Mouse (Mus musculus): ENCODE measurements around the gene Dscaml1. TPM values are rescaled to one million over a fixed set of nuclear protein-coding genes. Genes with fewer than 3 reads are reported as not detected.

Dscaml1 gene
- polyA plus RNA-seq, 1 experiment: 0.80 TPM

GRCm38 (mm10) chr9:45401851-45402250, 24.6 kb upstream of the Dscaml1 start:
- Histone ChIP-seq H3K27me3 (replicated peaks; ENCODE audit: control insufficient read depth, insufficient read depth, low read length) (no peaks in the 10 kb centered on the region), H3K36me3 (ENCODE audit: control insufficient read depth, insufficient read depth, low read length) (no peaks in the 10 kb centered on the region), H3K4me1 (ENCODE audit: control insufficient read depth, insufficient read depth, low read length) (peaks cover 4% of the 10 kb centered on the region; the same call in 1 of the 2 replicates), H3K27ac (ENCODE audit: insufficient read depth, low read depth, low read length) (peak overlapping the region; percentile 83), H3K4me3 (ENCODE audit: insufficient read depth, low read depth, low read length) (peak overlapping the region; percentile 48; the same call in 1 of the 2 replicates)
- TF ChIP-seq POLR2A (IDR thresholded peaks at IDR 0.05; ENCODE audit: low read depth, low read length) (no peak), CTCF (conservative IDR thresholded peaks at IDR 0.05; ENCODE audit: insufficient read depth, insufficient read length, low read depth, low read length) (no peak)
- DNase-seq: peak; percentile 78
- 49% methylated on average over 4 of the region's 4 CpGs for WGBS

DNA sequence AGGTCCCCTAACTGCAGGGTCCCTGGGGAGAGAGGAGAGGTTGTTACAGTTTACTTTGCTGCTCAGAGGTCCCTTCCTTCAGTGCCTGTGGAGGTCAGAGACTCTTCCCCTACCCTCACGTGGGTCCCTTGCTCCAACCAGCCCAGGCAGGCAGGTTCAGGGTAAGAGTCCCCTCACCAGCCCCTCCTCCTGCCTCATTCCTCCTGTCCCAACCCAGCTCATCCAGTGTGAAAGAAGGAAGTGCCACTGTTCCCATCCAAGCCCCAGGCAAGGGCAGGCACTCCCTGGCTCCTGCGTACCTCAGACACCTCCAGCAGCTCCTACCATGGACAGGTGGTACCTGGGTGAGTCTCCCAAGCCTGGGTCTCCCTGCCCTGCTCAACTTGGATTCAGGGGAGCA, 23.5 kb upstream of the Dscaml1 start:
- Histone ChIP-seq H3K4me1 (ENCODE audit: control insufficient read depth, insufficient read depth, low read length) (no peaks in the 10 kb centered on the region; the same call in 1 of the 2 replicates), H3K36me3 (ENCODE audit: control insufficient read depth, insufficient read depth, low read length) (no peaks in the 10 kb centered on the region), H3K27me3 (replicated peaks; ENCODE audit: control insufficient read depth, insufficient read depth, low read length) (no peaks in the 10 kb centered on the region), H3K4me3 (ENCODE audit: insufficient read depth, low read depth, low read length) (peak overlapping the region; percentile 48), H3K27ac (ENCODE audit: insufficient read depth, low read depth, low read length) (peak overlapping the region; percentile 83)
- 28% methylated on average over 2 of the region's 2 CpGs for WGBS
- TF ChIP-seq POLR2A (IDR thresholded peaks at IDR 0.05; ENCODE audit: low read depth, low read length) (peak; percentile 90), CTCF (conservative IDR thresholded peaks at IDR 0.05; ENCODE audit: insufficient read depth, insufficient read length, low read depth, low read length) (no peak)
- DNase-seq: peak; percentile 77

- peak overlapping the region; percentile 97 for H3K27ac ChIP-seq (ENCODE audit: insufficient read depth, low read depth, low read length)
- DNase-seq: peak; percentile 92
- peak overlapping the region; percentile 59 for H3K4me3 ChIP-seq (ENCODE audit: insufficient read depth, low read depth, low read length)
- H3K27me3 ChIP-seq (replicated peaks; ENCODE audit: control insufficient read depth, insufficient read depth, low read length): no peaks in the 10 kb centered on the region
- peaks cover 6% of the 10 kb centered on the region; the same call in 1 of the 2 replicates for H3K36me3 ChIP-seq (ENCODE audit: control insufficient read depth, insufficient read depth, low read length)
- WGBS: 18% methylated on average over 5 of the region's 5 CpGs
- no peaks in the 10 kb centered on the region; the same call in 1 of the 2 replicates for H3K4me1 ChIP-seq (ENCODE audit: control insufficient read depth, insufficient read depth, low read length)
- no peak for TF ChIP-seq CTCF (conservative IDR thresholded peaks at IDR 0.05; ENCODE audit: insufficient read depth, insufficient read length, low read depth, low read length)
- TF ChIP-seq POLR2A (IDR thresholded peaks at IDR 0.05; ENCODE audit: low read depth, low read length): no peak
These were observed 20.7 kb upstream of the Dscaml1 start for GRCm38 (mm10) chr9:45405694-45406093.

DNA sequence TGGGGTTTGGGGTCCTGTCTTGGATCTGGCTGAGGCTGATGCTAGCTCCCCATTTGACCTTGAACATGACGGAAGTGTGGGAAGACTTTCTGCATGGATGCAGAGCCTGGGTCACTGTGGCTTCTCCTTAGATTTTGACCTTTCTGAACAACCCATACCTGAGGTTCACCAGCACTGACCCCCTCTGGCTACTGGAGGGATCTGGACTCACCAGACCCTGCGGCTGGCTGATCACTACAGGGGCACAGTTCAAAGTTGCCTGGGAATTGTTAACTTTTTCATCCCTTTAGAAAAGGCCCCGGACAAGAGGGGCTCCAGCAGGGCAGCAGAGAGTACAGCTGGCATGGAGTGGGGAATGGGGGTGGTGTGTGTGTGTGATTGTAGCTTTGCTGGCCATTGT, 19.6 kb upstream of the Dscaml1 start:
- no peaks in the 10 kb centered on the region for H3K27me3 ChIP-seq (replicated peaks; ENCODE audit: control insufficient read depth, insufficient read depth, low read length)
- peaks cover 6% of the 10 kb centered on the region; the same call in 1 of the 2 replicates for H3K4me1 ChIP-seq (ENCODE audit: control insufficient read depth, insufficient read depth, low read length)
- peak overlapping the region; percentile 59 for H3K4me3 ChIP-seq (ENCODE audit: insufficient read depth, low read depth, low read length)
- peak overlapping the region; percentile 97 for H3K27ac ChIP-seq (ENCODE audit: insufficient read depth, low read depth, low read length)
- TF ChIP-seq CTCF (conservative IDR thresholded peaks at IDR 0.05; ENCODE audit: insufficient read depth, insufficient read length, low read depth, low read length) (no peak), POLR2A (IDR thresholded peaks at IDR 0.05; ENCODE audit: low read depth, low read length) (no peak)
- DNase-seq: peak; percentile 78
- 38% methylated on average over 3 of the region's 3 CpGs for WGBS
- peaks cover 7% of the 10 kb centered on the region; the same call in 1 of the 2 replicates for H3K36me3 ChIP-seq (ENCODE audit: control insufficient read depth, insufficient read depth, low read length)

- TF ChIP-seq POLR2A (IDR thresholded peaks at IDR 0.05; ENCODE audit: low read depth, low read length) (peak; percentile 33), CTCF (conservative IDR thresholded peaks at IDR 0.05; ENCODE audit: insufficient read depth, insufficient read length, low read depth, low read length) (peak; percentile 78)
- peak overlapping the region; percentile 59 for H3K4me3 ChIP-seq (ENCODE audit: insufficient read depth, low read depth, low read length)
- 16% methylated on average over 33 of the region's 33 CpGs for WGBS
- H3K27me3 ChIP-seq (replicated peaks; ENCODE audit: control insufficient read depth, insufficient read depth, low read length): no peaks in the 10 kb centered on the region
- H3K27ac ChIP-seq (ENCODE audit: insufficient read depth, low read depth, low read length): peak overlapping the region; percentile 97
- peaks cover 17% of the 10 kb centered on the region; the same call in 1 of the 2 replicates for H3K4me1 ChIP-seq (ENCODE audit: control insufficient read depth, insufficient read depth, low read length)
- peaks cover 7% of the 10 kb centered on the region; the same call in 1 of the 2 replicates for H3K36me3 ChIP-seq (ENCODE audit: control insufficient read depth, insufficient read depth, low read length)
- peak; percentile 93 for DNase-seq
These were observed 18.4 kb upstream of the Dscaml1 start for GRCm38 (mm10) chr9:45407706-45408675.

- no peak for DNase-seq
- peaks cover 25% of the 10 kb centered on the region; the same call in 1 of the 2 replicates for H3K4me1 ChIP-seq (ENCODE audit: control insufficient read depth, insufficient read depth, low read length)
- H3K27ac ChIP-seq (ENCODE audit: insufficient read depth, low read depth, low read length): peak overlapping the region; percentile 60
- no peaks in the 10 kb centered on the region for H3K27me3 ChIP-seq (replicated peaks; ENCODE audit: control insufficient read depth, insufficient read depth, low read length)
- peaks cover 7% of the 10 kb centered on the region; the same call in 1 of the 2 replicates for H3K36me3 ChIP-seq (ENCODE audit: control insufficient read depth, insufficient read depth, low read length)
- TF ChIP-seq POLR2A (IDR thresholded peaks at IDR 0.05; ENCODE audit: low read depth, low read length): no peak
- no peak for TF ChIP-seq CTCF (conservative IDR thresholded peaks at IDR 0.05; ENCODE audit: insufficient read depth, insufficient read length, low read depth, low read length)
- H3K4me3 ChIP-seq (ENCODE audit: insufficient read depth, low read depth, low read length): no peak overlapping the region
- 35% methylated on average over 5 of the region's 5 CpGs for WGBS
These were observed 16.2 kb upstream of the Dscaml1 start for GRCm38 (mm10) chr9:45410193-45410592.

GRCm38 (mm10) chr9:45410614-45411013, 15.8 kb upstream of the Dscaml1 start:
- no peak overlapping the region for H3K4me3 ChIP-seq (ENCODE audit: insufficient read depth, low read depth, low read length)
- TF ChIP-seq CTCF (conservative IDR thresholded peaks at IDR 0.05; ENCODE audit: insufficient read depth, insufficient read length, low read depth, low read length) (no peak), POLR2A (IDR thresholded peaks at IDR 0.05; ENCODE audit: low read depth, low read length) (no peak)
- H3K4me1 ChIP-seq (ENCODE audit: control insufficient read depth, insufficient read depth, low read length): peaks cover 25% of the 10 kb centered on the region; the same call in 1 of the 2 replicates
- no peaks in the 10 kb centered on the region for H3K27me3 ChIP-seq (replicated peaks; ENCODE audit: control insufficient read depth, insufficient read depth, low read length)
- peaks cover 7% of the 10 kb centered on the region; the same call in 1 of the 2 replicates for H3K36me3 ChIP-seq (ENCODE audit: control insufficient read depth, insufficient read depth, low read length)
- peak overlapping the region; percentile 60 for H3K27ac ChIP-seq (ENCODE audit: insufficient read depth, low read depth, low read length)
- DNase-seq: no peak
- 85% methylated on average over 2 of the region's 2 CpGs for WGBS

Data from kidney, adult 2 months (tissue).